Mouse (Mus musculus) limb, embryonic 15.5 days (tissue): ENCODE measurements around the gene Angel2. TPM values are rescaled to one million over a fixed set of nuclear protein-coding genes. Genes with fewer than 3 reads are reported as not detected.

Source experiments
- ATAC-seq: fragments of 200-750 bp; cut with Nextera tagmentation; 2 replicates; pipeline ENCODE4 v1.8.0; 2017; ENCODE audit warnings: low read depth, moderate TSS enrichment; ENCODE audit not compliant: insufficient number of reproducible peaks, low FRiP score, low TSS enrichment
- H3K27ac ChIP-seq: fragments of 300-500 bp; sonication (generic); 2 replicates; pipeline ENCODE4 v1.5.1; 2015; ENCODE audit warnings: moderate library complexity, mild to moderate bottlenecking, inconsistent platforms
- H3K27me3 ChIP-seq: fragments of 300-500 bp; sonication (generic); 2 replicates; pipeline ENCODE4 v1.6.1; 2015; ENCODE audit warnings: inconsistent platforms
- H3K36me3 ChIP-seq: fragments of 300-500 bp; sonication (generic); 2 replicates; pipeline ENCODE4 v1.6.1; 2015; ENCODE audit warnings: inconsistent platforms
- H3K4me1 ChIP-seq: fragments of 300-500 bp; sonication (generic); 2 replicates; pipeline ENCODE4 v1.6.1; 2015; ENCODE audit warnings: inconsistent platforms
- H3K4me2 ChIP-seq: fragments of 300-500 bp; sonication (generic); 2 replicates; pipeline ENCODE4 v1.6.1; 2015; ENCODE audit warnings: mild to moderate bottlenecking, inconsistent platforms
- H3K4me3 ChIP-seq: fragments of 300-500 bp; sonication (generic); 2 replicates; pipeline ENCODE4 v1.5.1; 2015; ENCODE audit warnings: mild to moderate bottlenecking, inconsistent platforms
- H3K9ac ChIP-seq: fragments of 300-500 bp; sonication (generic); 2 replicates; pipeline ENCODE4 v1.6.1; 2015; ENCODE audit warnings: inconsistent platforms
- H3K9me3 ChIP-seq: fragments of 300-500 bp; sonication (generic); 2 replicates; pipeline ENCODE4 v1.6.1; 2016; ENCODE audit warnings: inconsistent platforms
- WGBS: fragments of 180-500 bp; shearing (Covaris S2); methylation state at CpG from one replicate; pipeline ENCODE4 v1.1.7; 2015; 5-methylcytosine and 5-hydroxymethylcytosine counted together
- polyA plus RNA-seq: library from polyadenylated mRNA; unstranded; fragments of >200 nt; fragmentation: Nextera tagmentation; extraction: Ambion mirVana; gene quantifications from 2 replicates; pipeline ENCODE4 v1.2.1, GENCODE M21; 2015

The Angel2 gene
- polyA plus RNA-seq, 1 experiment from 2014 or later = 40.3 TPM

- H3K9ac ChIP-seq = no peak overlapping the region
- no peak overlapping the region for H3K4me3 ChIP-seq
- WGBS = 76% methylated on average over 14 of the region's 14 CpGs
- no peaks in the 10 kb centered on the region for H3K27me3 ChIP-seq
- no peaks in the 10 kb centered on the region for H3K9me3 ChIP-seq
- peaks cover 70% of the 10 kb centered on the region for H3K36me3 ChIP-seq
- no peak overlapping the region for H3K4me2 ChIP-seq
- H3K4me1 ChIP-seq = peaks cover 13% of the 10 kb centered on the region
- H3K27ac ChIP-seq = no peak overlapping the region
- no peak for ATAC-seq
Observed at GRCm38 (mm10) chr1:190971708-190972610, 47.0 kb downstream of the Angel2 start.

- WGBS = 42% methylated on average over 7 of the region's 7 CpGs
- Histone ChIP-seq H3K9me3 (no peaks in the 10 kb centered on the region), H3K4me3 (no peak overlapping the region), H3K27me3 (no peaks in the 10 kb centered on the region), H3K27ac (peak overlapping the region; percentile 47; the same call in 1 of the 2 replicates), H3K9ac (no peak overlapping the region), H3K4me2 (no peak overlapping the region), H3K4me1 (peaks cover 20% of the 10 kb centered on the region), H3K36me3 (peaks cover 66% of the 10 kb centered on the region)
- peak; percentile 74 for ATAC-seq
Observed at GRCm38 (mm10) chr1:190972612-190973192, 47.8 kb downstream of the Angel2 start.

- no peak overlapping the region for H3K4me3 ChIP-seq
- H3K27ac ChIP-seq = no peak overlapping the region
- no peaks in the 10 kb centered on the region for H3K27me3 ChIP-seq
- H3K36me3 ChIP-seq = peaks cover 57% of the 10 kb centered on the region
- no peaks in the 10 kb centered on the region for H3K9me3 ChIP-seq
- H3K4me2 ChIP-seq = no peak overlapping the region
- H3K4me1 ChIP-seq = peaks cover 26% of the 10 kb centered on the region
- H3K9ac ChIP-seq = no peak overlapping the region
- WGBS = 85% methylated on average over 8 of the region's 8 CpGs
- ATAC-seq = no peak
Observed at GRCm38 (mm10) chr1:190974191-190974590, 49.3 kb downstream of the Angel2 start.

- Histone ChIP-seq H3K9ac (0 out of 2 replicates have a peak overlapping the region, but pooled peaks have one; percentile 4), H3K4me2 (no peak overlapping the region), H3K27ac (no peak overlapping the region), H3K4me3 (no peak overlapping the region), H3K27me3 (no peaks in the 10 kb centered on the region), H3K4me1 (peaks cover 26% of the 10 kb centered on the region), H3K9me3 (no peaks in the 10 kb centered on the region), H3K36me3 (peaks cover 50% of the 10 kb centered on the region)
- WGBS = 74% methylated on average over 1 of the region's 1 CpGs
- ATAC-seq = no peak
Observed at GRCm38 (mm10) chr1:190974833-190975232, 49.9 kb downstream of the Angel2 start.

GRCm38 (mm10) chr1:190976887-190977573, 52.1 kb downstream of the Angel2 start:
- peak overlapping the region; percentile 61 for H3K4me3 ChIP-seq
- ATAC-seq = no peak
- peak overlapping the region; percentile 43 for H3K27ac ChIP-seq
- no peak overlapping the region for H3K9ac ChIP-seq
- 24% methylated on average over 11 of the region's 11 CpGs for WGBS
- peaks cover 26% of the 10 kb centered on the region for H3K4me1 ChIP-seq
- no peaks in the 10 kb centered on the region for H3K27me3 ChIP-seq
- H3K36me3 ChIP-seq = peaks cover 31% of the 10 kb centered on the region
- H3K9me3 ChIP-seq = no peaks in the 10 kb centered on the region
- H3K4me2 ChIP-seq = peak overlapping the region; percentile 94

GRCm38 (mm10) chr1:190978001-190978400, 53.1 kb downstream of the Angel2 start:
- ATAC-seq = no peak
- H3K4me2 ChIP-seq = peak overlapping the region; percentile 94
- H3K4me1 ChIP-seq = peaks cover 22% of the 10 kb centered on the region
- peaks cover 23% of the 10 kb centered on the region for H3K36me3 ChIP-seq
- H3K9ac ChIP-seq = peak overlapping the region; percentile 70
- no peaks in the 10 kb centered on the region for H3K27me3 ChIP-seq
- WGBS = under 1% methylated on average over 22 of the region's 22 CpGs
- H3K27ac ChIP-seq = peak overlapping the region; percentile 93
- H3K9me3 ChIP-seq = no peaks in the 10 kb centered on the region
- peak overlapping the region; percentile 61 for H3K4me3 ChIP-seq

DNA sequence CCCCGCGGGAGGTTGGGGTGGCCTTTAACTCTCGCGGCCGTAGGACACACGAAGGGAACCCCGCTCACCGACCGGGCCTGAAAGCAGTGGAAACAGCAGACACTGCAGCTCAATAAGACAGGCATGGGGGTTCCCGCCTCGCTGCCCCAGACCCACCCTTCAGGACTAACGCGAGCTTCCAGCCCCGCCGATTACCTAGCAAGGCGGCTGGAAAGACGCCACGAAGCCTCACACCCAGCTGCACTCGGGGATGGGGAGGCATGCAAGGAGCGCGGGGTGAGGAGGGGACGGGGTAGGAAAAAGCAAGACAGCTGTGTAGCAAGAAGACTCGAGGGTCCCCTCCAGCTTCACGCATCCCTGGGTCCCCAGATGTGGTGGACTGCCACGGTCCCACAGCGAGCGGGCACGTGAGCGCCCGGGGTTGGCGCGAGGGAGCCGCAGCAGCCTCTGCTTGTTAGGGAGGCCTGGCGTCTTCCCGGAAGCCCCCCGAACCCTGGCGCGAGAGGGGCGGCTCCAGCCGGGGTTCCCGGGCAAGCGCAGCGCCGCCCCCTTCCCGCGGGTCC, 53.7 kb downstream of the Angel2 start:
- WGBS = under 1% methylated on average over 46 of the region's 46 CpGs
- peak overlapping the region; percentile 61 for H3K4me3 ChIP-seq
- ATAC-seq = peak; percentile 72
- H3K9me3 ChIP-seq = no peaks in the 10 kb centered on the region
- H3K4me2 ChIP-seq = peak overlapping the region; percentile 94
- H3K4me1 ChIP-seq = peaks cover 20% of the 10 kb centered on the region
- H3K9ac ChIP-seq = peak overlapping the region; percentile 70
- H3K27me3 ChIP-seq = no peaks in the 10 kb centered on the region
- peaks cover 19% of the 10 kb centered on the region for H3K36me3 ChIP-seq
- peak overlapping the region; percentile 93 for H3K27ac ChIP-seq

GRCm38 (mm10) chr1:190979100-190979563, 54.2 kb downstream of the Angel2 start, which contains the start of gene Vash2:
Gene Vash2 (minus strand): TSS chr1:190979296.
- H3K4me2 ChIP-seq = peak within 1 kb of the TSS; percentile 94
- under 1% methylated on average over 35 of the region's 38 CpGs for WGBS
- peak; percentile 98 for ATAC-seq
- H3K9ac ChIP-seq = peak within 1 kb of the TSS; percentile 70
- peaks cover 20% of the 10 kb centered on the region for H3K4me1 ChIP-seq
- H3K9me3 ChIP-seq = no peaks in the 10 kb centered on the region
- H3K36me3 ChIP-seq = peaks cover 13% of the 10 kb centered on the region
- peak within 1 kb of the TSS; percentile 61 for H3K4me3 ChIP-seq
- no peaks in the 10 kb centered on the region for H3K27me3 ChIP-seq
- H3K27ac ChIP-seq = peak within 1 kb of the TSS; percentile 93

DNA sequence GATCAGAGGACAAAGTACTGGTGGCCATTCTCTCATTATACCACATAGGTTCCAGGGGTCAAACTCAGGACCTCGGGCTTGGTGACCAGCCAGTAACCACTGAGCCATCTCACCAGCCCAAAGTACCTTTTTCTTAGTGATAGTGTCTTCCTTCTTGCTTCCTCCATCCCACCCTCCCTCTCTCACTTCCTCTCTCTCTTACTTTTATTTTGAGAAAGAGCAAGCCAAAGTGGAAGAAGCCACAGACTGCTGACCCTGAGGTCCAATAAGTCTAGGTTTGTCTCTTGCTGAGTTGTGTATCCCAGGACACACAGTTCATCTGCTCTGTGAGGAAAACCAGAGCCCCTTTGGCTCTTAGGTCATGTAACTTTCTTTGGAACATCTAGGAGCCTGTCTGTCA, 55.6 kb downstream of the Angel2 start:
- Histone ChIP-seq H3K36me3 (no peaks in the 10 kb centered on the region), H3K4me3 (no peak overlapping the region), H3K4me1 (peaks cover 20% of the 10 kb centered on the region), H3K9me3 (no peaks in the 10 kb centered on the region), H3K27ac (no peak overlapping the region), H3K27me3 (no peaks in the 10 kb centered on the region), H3K9ac (no peak overlapping the region), H3K4me2 (no peak overlapping the region)
- WGBS = 89% methylated on average over 1 of the region's 1 CpGs
- ATAC-seq = no peak

- Histone ChIP-seq H3K27me3 (no peaks in the 10 kb centered on the region), H3K4me3 (no peak overlapping the region), H3K36me3 (no peaks in the 10 kb centered on the region), H3K4me2 (no peak overlapping the region), H3K9ac (no peak overlapping the region), H3K4me1 (peaks cover 18% of the 10 kb centered on the region), H3K9me3 (no peaks in the 10 kb centered on the region), H3K27ac (no peak overlapping the region)
- WGBS = 78% methylated on average over 4 of the region's 4 CpGs
- no peak for ATAC-seq
Observed at GRCm38 (mm10) chr1:190981412-190981811, 56.5 kb downstream of the Angel2 start.

DNA sequence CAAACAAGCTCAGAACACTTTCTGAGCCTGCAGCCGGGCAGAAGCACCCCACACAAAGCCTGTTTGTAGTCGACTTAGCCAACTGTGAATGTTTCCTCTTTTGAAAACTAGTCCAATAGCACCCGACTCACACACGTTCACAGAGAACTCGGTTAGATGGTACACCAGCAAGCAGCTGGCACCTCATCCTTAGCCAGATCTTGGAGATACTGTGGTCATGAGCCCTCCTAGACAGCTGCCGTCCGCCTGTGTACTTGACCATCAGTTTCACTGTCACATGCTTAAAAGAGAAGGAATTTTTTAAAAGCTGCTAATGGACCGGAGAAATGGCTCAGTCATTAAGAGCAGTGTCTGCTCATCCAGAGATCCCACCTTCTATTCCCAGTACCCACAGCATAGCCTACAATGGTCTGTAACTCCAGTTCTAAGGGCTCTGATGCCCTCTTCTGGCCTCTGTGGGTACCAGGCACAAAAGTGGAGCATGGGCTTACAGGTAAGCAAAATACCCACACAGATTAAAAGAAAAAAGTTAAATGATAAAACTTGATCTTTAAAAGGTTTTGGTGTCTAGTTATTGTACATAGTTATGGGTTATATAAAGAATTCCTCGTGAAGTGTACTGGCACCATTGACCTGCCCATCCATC, 64.6 kb downstream of the Angel2 start:
- H3K27me3 ChIP-seq = no peaks in the 10 kb centered on the region
- no peak overlapping the region for H3K9ac ChIP-seq
- WGBS = 81% methylated on average over 9 of the region's 9 CpGs
- H3K9me3 ChIP-seq = no peaks in the 10 kb centered on the region
- H3K36me3 ChIP-seq = no peaks in the 10 kb centered on the region
- no peaks in the 10 kb centered on the region for H3K4me1 ChIP-seq
- no peak overlapping the region for H3K27ac ChIP-seq
- H3K4me2 ChIP-seq = no peak overlapping the region
- H3K4me3 ChIP-seq = no peak overlapping the region
- no peak for ATAC-seq
